Mouse (Mus musculus): Measurements from ENCODE around the gene Ptpn14.

Ptpn14 gene

DNA sequence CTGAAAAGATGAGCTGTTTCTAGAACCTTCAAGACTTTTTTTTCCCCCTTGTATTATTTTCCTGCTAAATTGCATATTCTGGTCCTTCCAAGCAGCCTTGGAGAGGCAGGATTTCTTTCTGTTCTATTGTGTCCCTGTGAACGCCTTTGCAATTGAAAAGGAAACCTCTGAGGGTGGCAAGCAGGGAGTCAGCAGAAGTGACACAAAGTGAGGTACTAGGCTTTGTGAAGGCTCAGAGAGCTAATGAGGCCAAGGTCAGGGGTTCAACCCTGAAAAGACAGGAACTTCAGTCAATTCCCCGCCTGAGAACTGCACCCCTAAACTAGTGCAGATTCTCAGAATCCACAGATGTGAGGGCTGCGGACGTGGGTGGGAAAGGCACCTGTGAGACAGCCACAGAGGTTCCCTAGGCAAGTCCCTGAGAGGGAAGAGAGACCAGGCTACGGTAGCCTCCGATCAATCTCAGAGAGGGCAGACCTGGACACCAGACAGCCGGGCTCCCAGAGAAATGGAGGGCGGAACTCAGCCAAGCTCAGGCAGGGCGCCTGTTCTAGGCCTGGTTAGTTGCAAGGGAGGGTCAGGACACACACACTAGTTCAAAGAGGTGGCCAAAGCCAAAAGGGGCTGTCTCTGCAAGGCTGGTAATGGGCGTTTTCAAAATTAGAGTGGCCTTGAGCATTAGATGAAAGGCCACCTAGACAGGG lies 188.5 kb downstream of the Ptpn14 start:
- no peak for DNase-seq

DNA sequence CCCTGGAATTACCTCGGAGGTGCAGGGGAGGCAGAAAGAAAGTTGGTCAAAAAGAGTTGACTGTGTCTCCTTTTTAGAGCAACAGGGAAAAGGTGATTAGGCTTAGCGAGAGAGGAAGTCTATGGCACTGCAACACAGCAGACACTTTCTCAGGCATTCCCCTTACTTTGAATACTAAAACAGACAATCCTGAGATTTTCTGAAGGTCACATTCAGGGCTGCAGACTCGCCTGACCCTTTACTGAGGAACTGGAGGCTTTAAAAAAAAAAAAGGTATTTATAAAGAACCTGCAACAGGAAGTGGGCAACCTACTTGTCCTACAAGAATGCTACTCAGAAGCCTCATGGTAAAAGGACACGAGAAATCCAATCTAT lies 189.0 kb downstream of the Ptpn14 start:
- no peak for DNase-seq

DNA sequence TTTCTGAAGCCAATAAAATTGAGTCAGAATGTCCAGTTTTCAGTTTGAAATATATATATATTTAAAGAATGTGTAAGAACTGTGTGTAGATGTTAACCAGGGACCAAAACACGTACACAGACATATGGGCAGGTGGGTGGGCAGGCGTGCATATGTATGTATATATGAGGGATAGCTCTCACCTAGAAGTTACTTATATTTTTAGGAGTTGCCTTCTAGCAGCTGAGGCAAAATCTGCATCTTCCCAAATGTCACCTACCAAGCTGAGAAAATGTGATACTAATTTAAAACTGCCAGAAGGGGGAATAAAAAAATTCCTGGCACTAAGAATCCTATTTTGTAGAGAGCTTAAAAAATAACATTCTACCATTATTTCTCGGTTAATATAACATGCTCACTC lies 191.7 kb downstream of the Ptpn14 start:
- no peak for DNase-seq

DNA sequence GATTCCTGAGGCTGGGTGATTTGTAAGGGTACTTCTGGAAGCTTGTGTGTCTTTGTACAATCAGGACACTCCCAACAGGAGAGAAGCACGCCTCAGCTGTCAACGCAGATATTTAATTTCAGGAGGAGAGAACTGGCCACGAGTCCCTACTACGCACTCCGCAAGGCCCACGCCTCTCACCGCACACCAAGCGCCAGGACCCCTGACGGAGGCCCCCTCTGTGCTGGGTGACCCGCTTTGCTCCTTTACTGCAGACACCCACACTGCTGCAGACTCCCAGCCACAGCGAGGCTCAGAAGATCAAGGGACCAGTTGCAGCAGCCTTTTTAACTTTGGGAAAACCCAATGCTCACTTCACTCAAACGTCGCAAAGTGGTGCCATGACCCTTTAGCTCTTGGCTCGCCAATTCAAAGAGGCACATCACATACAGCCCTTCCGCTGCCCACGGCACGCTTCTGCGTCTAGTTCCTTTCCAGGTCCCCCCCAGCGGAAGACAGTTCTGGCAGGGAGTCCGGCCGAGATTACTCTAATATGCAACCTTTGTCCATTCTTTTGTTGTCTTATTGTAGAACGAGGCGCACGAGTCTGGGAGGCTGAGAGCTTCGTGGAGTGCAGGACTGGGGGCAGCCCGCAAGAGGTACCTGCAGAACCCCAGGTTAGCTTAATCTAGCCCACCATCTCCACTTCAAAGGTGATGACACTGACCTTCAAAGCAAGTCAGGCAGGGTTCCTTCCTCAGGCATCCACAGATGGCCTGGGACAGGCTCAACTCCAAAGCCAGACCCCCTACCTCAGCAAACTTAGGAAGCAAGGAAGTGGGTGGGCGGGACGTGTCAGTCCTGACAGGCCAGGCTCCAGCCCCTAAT lies 192.9 kb downstream of the Ptpn14 start:
- DNase-seq, result peak in 1 of 2 experiments; percentile 51

DNA sequence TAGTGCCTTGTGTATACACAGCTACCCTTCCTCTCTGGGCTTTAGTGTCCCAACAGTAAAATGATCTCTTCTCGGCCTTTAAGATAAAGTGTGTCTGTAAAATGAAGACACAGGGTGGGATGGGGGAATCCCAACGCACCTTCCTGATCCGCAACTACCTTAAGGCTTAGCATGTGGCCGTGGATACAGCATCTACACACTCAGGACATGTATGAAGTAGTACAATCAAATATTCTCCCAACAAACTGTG lies 193.4 kb downstream of the Ptpn14 start:
- DNase-seq, result no peak

DNA sequence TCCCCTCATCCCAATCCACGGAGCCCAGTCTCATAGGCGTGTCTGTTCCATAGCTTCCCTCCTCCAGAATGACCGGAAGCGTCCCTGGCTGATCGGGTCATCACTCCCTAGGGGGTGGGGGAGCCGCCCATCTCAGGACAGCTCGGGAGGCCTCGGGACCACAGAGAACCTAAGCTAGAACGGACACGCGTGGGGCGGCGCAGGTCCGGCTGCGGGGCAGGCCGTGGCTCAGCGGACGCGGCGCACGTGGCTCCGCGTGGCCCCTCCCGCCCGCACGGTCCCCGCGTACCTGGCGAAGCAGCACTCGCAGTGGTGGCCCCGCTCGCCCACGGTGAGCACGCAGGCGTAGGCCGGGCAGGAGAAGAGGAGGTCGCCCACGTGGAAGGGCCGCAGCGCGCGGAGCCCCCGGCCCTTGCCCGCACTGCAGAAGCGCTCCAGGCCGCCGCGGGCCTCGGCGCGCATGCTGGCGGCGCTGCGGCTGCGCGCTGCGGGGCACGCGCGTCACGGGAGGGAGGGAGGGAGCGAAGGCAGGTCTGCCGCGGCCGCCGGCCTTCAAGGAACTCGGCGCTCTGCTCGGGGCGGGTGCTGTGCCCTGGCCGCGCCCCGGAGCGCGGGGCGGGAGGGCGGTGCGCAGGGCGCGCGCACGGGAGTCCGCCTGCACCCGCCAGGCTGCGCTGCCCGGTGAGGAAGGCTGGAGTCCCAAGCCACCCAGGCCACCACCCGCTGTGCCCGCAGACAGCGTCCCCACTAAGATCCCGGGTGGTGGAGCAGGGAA lies 193.9 kb downstream of the Ptpn14 start, which contains the start of gene Smyd2:
TSS of gene Smyd2 (minus strand) at position 546 of the 775 bp plus-strand sequence.
- DNase-seq, result peak; percentile 75 to 86

DNA sequence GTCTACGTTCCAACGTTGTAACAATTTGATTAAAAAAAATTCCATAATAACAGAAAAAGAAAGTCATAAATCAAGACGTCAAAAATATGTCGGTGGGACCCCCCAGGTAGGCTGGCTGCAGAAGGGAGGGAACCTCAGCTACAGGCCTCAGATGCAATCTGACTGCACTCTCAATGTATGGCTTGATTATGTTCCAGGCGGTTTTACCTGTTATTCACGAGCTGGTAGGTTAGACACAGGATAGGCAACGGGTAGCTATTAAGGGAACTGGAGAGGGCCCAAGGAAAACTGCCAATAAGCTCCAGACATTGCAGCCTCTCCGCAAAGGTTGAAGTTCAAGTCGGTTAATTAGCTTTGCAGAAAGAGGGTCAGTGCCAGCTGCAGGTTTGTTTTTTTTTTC lies 194.7 kb downstream of the Ptpn14 start:
- DNase-seq, result no peak

DNA sequence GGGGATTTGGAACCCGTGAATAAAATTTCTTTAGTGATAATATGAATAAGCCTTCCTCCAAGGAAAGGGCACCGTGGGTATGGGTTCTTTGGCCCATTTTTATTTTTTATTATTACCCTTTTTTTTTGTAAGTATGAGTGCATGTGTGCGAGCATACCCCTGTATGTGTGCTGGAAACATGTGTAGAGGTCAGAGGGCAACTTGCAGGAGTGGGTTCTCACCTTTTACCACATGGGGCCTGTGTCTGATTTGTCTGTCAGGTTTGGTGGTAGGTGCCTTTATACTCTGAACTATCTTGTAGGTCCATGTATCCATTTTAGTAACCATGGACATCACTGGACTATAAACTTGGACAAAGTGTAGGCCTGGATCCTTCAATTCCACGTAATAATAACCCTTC lies 195.1 kb downstream of the Ptpn14 start:
- no peak for DNase-seq

DNA sequence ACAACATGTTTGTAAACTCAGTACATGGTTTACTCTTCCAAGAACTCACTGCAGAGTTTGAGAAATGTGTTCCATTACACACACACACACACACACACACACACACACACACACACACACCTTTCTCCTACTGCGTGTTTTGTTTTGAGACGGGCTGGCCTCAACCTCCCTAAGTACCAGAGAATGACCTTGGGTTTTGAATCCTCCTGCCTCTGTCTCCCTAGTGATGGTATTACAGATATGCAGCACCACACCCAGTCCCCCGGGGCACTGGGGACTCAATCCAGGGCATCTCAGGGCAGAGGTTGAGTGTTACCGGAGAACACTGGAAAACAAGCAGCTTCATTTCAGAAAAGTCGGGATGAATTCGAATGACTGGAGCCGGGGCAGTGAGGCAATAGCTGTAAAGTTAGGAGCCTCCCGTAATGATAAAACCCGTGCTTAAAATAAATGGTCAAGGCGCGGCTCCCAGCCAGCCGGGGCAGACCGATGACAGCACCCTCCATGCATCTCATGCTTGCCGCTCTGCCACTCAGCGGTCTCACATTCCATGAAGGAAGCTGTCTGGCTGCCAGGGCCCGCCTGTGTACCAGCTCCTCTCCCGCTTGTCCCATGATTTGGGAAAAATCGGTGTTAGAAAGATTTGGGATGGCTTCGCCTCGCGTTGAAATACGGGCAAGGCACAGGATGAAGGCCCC lies 196.0 kb downstream of the Ptpn14 start:
- no peak for DNase-seq

DNA sequence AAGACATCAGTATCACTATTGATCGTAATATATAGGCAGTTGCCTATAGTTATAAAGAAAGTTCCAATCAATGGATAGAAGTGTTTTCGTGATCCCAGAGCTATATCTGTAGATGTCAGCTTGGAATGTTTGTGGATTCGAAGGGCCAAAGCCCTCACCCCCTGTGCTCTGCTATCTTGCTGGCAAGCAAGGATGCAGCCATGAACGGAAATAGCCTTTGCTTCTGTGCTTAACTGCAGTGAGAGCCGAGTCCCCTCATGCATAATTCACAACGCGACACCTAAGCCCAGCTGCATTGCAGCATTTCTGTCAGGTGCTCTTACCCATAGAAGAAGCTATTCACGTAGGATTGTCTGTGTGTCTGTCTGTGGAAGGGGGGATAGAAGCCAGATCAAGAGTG lies 198.2 kb downstream of the Ptpn14 start:
- DNase-seq, result no peak
